Mouse (Mus musculus): ENCODE data around the gene Btbd1.

- TF ChIP-seq TCF12 (IDR thresholded peaks at IDR 0.05; ENCODE audit: insufficient read depth, poor library complexity, severe bottlenecking) (no peak), E2F4 (IDR thresholded peaks at IDR 0.05; ENCODE audit: insufficient read depth) (no peak), POLR2AphosphoS2 (IDR thresholded peaks at IDR 0.05; ENCODE audit: insufficient read length, low read depth) (no peak)
These were observed 30.8 kb upstream of the Btbd1 start for GRCm38 (mm10) chr7:81860071-81860470.

All from myocyte (in vitro differentiated cells).